Mouse (Mus musculus) kidney, postnatal 0 days (tissue): Measurements from ENCODE around the gene Ttc23. TPM values are rescaled to one million over a fixed set of nuclear protein-coding genes. Genes with fewer than 3 reads are reported as not detected.
A peak's percentile ranks its signal among the peaks of the same experiment; 100 is the strongest.

ENCODE experiments used
- ATAC-seq: fragments of 200-750 bp; cut with Nextera tagmentation; replicated peaks from 2 replicates; pipeline ENCODE4 v1.8.0; 2017; ENCODE audit warnings: low read depth, moderate number of reproducible peaks, moderate TSS enrichment, moderate library complexity; ENCODE audit not compliant: low FRiP score
- DNase-seq: peaks from one replicate; pipeline ENCODE4 v3.0.0-alpha.2; 2016; ENCODE audit warnings: low spot score
- H3K27ac ChIP-seq: fragments of 300-500 bp; sonication (generic); 2 replicates; pipeline ENCODE4 v1.5.1; 2014; ENCODE audit warnings: mild to moderate bottlenecking
- H3K27me3 ChIP-seq: fragments of 300-500 bp; sonication (generic); 2 replicates; pipeline ENCODE4 v1.6.1; 2014; ENCODE audit warnings: low read length, mixed read lengths; ENCODE audit not compliant: insufficient read depth
- H3K36me3 ChIP-seq: fragments of 300-500 bp; sonication (generic); 2 replicates; pipeline ENCODE4 v1.6.1; 2014; ENCODE audit warnings: low read length, mixed read lengths; ENCODE audit not compliant: insufficient read depth
- H3K4me1 ChIP-seq: fragments of 300-500 bp; sonication (generic); replicated peaks from 2 replicates; pipeline ENCODE4 v1.6.1; 2014; ENCODE audit warnings: antibody characterized with exemption, low read length, mixed read lengths; ENCODE audit not compliant: insufficient read depth
- H3K4me2 ChIP-seq: fragments of 300-500 bp; sonication (generic); 2 replicates; pipeline ENCODE4 v1.6.1; 2014; ENCODE audit warnings: mild to moderate bottlenecking, low read length, moderate library complexity, mixed read lengths
- H3K4me3 ChIP-seq: fragments of 300-500 bp; sonication (generic); replicated peaks from 2 replicates; pipeline ENCODE4 v1.5.1; 2014; ENCODE audit warnings: low read depth, low read length
- H3K9ac ChIP-seq: fragments of 300-500 bp; sonication (generic); 2 replicates; pipeline ENCODE4 v1.6.1; 2014; ENCODE audit warnings: low read depth, low read length
- H3K9me3 ChIP-seq: fragments of 300-500 bp; sonication (generic); replicated peaks from 2 replicates; pipeline ENCODE4 v1.6.1; 2016; ENCODE audit warnings: low read length, inconsistent platforms, mixed read lengths
- CTCF ChIP-seq: IDR thresholded peaks from 2 replicates; pipeline ENCODE4 v1.5.1; 2016; ENCODE audit warnings: antibody characterized with exemption, low read depth, mild to moderate bottlenecking, moderate library complexity
- WGBS: fragments of 180-500 bp; shearing (Covaris S2); extraction: QIAGEN DNeasy Blood & Tissue Kit; methylation state at CpG from one replicate; pipeline ENCODE4 v1.1.7; 2014; 5-methylcytosine and 5-hydroxymethylcytosine counted together
- polyA plus RNA-seq: library from polyadenylated mRNA; unstranded; fragments of >200 nt; fragmentation: Nextera tagmentation; extraction: Ambion mirVana; gene quantifications from 2 replicates; pipeline ENCODE4 v1.2.1, GENCODE M21; 2015

Ttc23 gene
- polyA plus RNA-seq, 1 experiment from 2014 or later: 25.6 TPM

GRCm38 (mm10) chr7:67672650-67673049, 25.4 kb downstream of the Ttc23 start:
- Histone ChIP-seq H3K27me3 (no peaks in the 10 kb centered on the region), H3K9me3 (no peaks in the 10 kb centered on the region), H3K4me1 (no peaks in the 10 kb centered on the region), H3K27ac (no peak overlapping the region), H3K4me3 (no peak overlapping the region), H3K36me3 (peaks cover 20% of the 10 kb centered on the region), H3K4me2 (no peak overlapping the region), H3K9ac (no peak overlapping the region)
- 9% methylated on average over 10 of the region's 10 CpGs for WGBS
- peak; percentile 87 for DNase-seq
- peak; percentile 40; the same call in 1 of the 2 replicates for ATAC-seq
- TF ChIP-seq CTCF: peak; percentile 97

- H3K36me3 ChIP-seq: peaks cover 17% of the 10 kb centered on the region
- WGBS: 90% methylated on average over 5 of the region's 5 CpGs
- H3K9me3 ChIP-seq: no peaks in the 10 kb centered on the region
- H3K4me3 ChIP-seq: no peak overlapping the region
- H3K9ac ChIP-seq: no peak overlapping the region
- ATAC-seq (no peak), DNase-seq (no peak)
- H3K27ac ChIP-seq: no peak overlapping the region
- H3K4me1 ChIP-seq: no peaks in the 10 kb centered on the region
- H3K27me3 ChIP-seq: no peaks in the 10 kb centered on the region
- no peak overlapping the region for H3K4me2 ChIP-seq
- no peak for TF ChIP-seq CTCF
These were observed 26.4 kb downstream of the Ttc23 start for GRCm38 (mm10) chr7:67673656-67674055.

- no peak overlapping the region for H3K27ac ChIP-seq
- no peak overlapping the region for H3K4me2 ChIP-seq
- no peak for TF ChIP-seq CTCF
- H3K4me1 ChIP-seq: no peaks in the 10 kb centered on the region
- no peak overlapping the region for H3K9ac ChIP-seq
- ATAC-seq: no peak
- no peak for DNase-seq
- no peaks in the 10 kb centered on the region for H3K27me3 ChIP-seq
- H3K36me3 ChIP-seq: peaks cover 3% of the 10 kb centered on the region; the same call in 1 of the 2 replicates
- H3K4me3 ChIP-seq: no peak overlapping the region
- WGBS: 94% methylated on average over 16 of the region's 16 CpGs
- no peaks in the 10 kb centered on the region for H3K9me3 ChIP-seq
These were observed 31.8 kb downstream of the Ttc23 start for GRCm38 (mm10) chr7:67678878-67679499.

GRCm38 (mm10) chr7:67681078-67681477, 33.9 kb downstream of the Ttc23 start:
- H3K9ac ChIP-seq: no peak overlapping the region
- no peaks in the 10 kb centered on the region for H3K27me3 ChIP-seq
- H3K9me3 ChIP-seq: no peaks in the 10 kb centered on the region
- 51% methylated on average over 9 of the region's 9 CpGs for WGBS
- peaks cover 6% of the 10 kb centered on the region; the same call in 1 of the 2 replicates for H3K36me3 ChIP-seq
- TF ChIP-seq CTCF: no peak
- no peak overlapping the region for H3K4me3 ChIP-seq
- H3K4me1 ChIP-seq: no peaks in the 10 kb centered on the region
- DNase-seq (no peak), ATAC-seq (0 out of 2 replicates have a peak, but pooled peaks have one; percentile 33)
- no peak overlapping the region for H3K4me2 ChIP-seq
- H3K27ac ChIP-seq: no peak overlapping the region

DNA sequence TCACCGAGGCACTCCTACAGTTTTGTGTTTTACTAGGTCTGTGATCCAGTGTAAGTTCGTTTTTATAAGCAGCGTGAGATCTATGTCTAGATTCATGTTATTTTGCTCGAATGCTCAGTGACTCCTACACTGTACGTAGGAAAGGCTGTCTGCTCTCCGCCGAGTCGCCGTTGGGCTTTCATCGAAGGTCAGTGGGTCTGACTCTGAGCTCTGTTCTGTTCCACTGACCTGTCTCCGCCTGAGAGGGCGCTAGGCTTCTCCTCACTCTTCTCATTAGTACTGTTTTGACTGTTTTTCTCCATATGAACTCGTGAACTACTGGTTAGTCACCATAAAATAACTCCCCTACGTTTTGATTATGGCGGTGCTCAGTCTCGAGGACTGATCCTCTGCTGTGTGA, 35.8 kb downstream of the Ttc23 start:
- no peaks in the 10 kb centered on the region for H3K4me1 ChIP-seq
- WGBS: 59% methylated on average over 16 of the region's 16 CpGs
- H3K4me2 ChIP-seq: no peak overlapping the region
- H3K27ac ChIP-seq: no peak overlapping the region
- DNase-seq: peak; percentile 18
- H3K27me3 ChIP-seq: no peaks in the 10 kb centered on the region
- no peaks in the 10 kb centered on the region for H3K9me3 ChIP-seq
- H3K9ac ChIP-seq: no peak overlapping the region
- 0 out of 2 replicates have a peak, but pooled peaks have one; percentile 10 for ATAC-seq
- peaks cover 6% of the 10 kb centered on the region; the same call in 1 of the 2 replicates for H3K36me3 ChIP-seq
- H3K4me3 ChIP-seq: no peak overlapping the region
- TF ChIP-seq CTCF: peak; percentile 24; the same call in 1 of the 2 replicates

DNA sequence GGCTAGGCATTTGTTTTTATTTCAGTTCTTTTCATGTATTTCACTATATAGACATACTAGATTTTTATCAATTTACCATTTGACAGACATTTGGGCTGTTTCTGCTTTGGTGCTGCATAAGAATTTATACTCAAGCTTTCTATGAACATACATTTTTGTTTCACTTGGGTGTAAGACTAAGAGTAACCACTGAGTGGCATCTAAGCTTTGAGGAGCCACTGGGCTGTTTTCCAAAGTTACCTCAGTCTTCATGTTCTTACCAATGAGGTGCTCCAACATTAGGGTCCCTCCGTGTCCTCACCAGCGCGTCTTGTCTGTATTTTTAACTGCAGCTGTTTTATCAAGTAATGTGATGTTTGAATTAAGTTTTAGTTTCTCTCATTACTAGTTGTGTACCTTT, 39.3 kb downstream of the Ttc23 start:
- Histone ChIP-seq H3K9me3 (no peaks in the 10 kb centered on the region), H3K36me3 (0 out of 2 replicates have a peak, but pooled peaks cover 3% of the 10 kb centered on the region), H3K27ac (no peak overlapping the region), H3K4me2 (no peak overlapping the region), H3K9ac (no peak overlapping the region), H3K27me3 (no peaks in the 10 kb centered on the region), H3K4me1 (no peaks in the 10 kb centered on the region), H3K4me3 (no peak overlapping the region)
- DNase-seq: no peak
- 99% methylated on average over 3 of the region's 3 CpGs for WGBS
- ATAC-seq: no peak
- peak; percentile 42 for TF ChIP-seq CTCF
